Mouse (Mus musculus): Measurements from ENCODE around the gene Irf2bpl. TPM values are rescaled to one million over a fixed set of nuclear protein-coding genes. Genes with fewer than 3 reads are reported as not detected.

Gene Irf2bpl
- polyA plus RNA-seq, 1 experiment from 2014 or later, result 94.3 TPM

GRCm38 (mm10) chr12:86896441-86896890 lies 11.9 kb upstream of the Irf2bpl start:
- Histone ChIP-seq H3K4me3 (peak overlapping the region; percentile 10; the same call in 1 of the 2 replicates), H3K4me2 (peak overlapping the region; percentile 70), H3K9ac (peak overlapping the region; percentile 20), H3K27ac (peak overlapping the region; percentile 99), H3K36me3 (replicated peaks) (no peaks in the 10 kb centered on the region), H3K4me1 (peaks cover 81% of the 10 kb centered on the region), H3K9me3 (no peaks in the 10 kb centered on the region), H3K27me3 (replicated peaks) (no peaks in the 10 kb centered on the region)
- WGBS, result 8% methylated on average over 7 of the region's 7 CpGs
- ATAC-seq (replicated peaks), result no peak

GRCm38 (mm10) chr12:86895703-86896409 lies 11.3 kb upstream of the Irf2bpl start:
- no peaks in the 10 kb centered on the region for H3K36me3 ChIP-seq (replicated peaks)
- no peaks in the 10 kb centered on the region for H3K27me3 ChIP-seq (replicated peaks)
- no peaks in the 10 kb centered on the region for H3K9me3 ChIP-seq
- no peak for ATAC-seq (replicated peaks)
- H3K4me3 ChIP-seq, result peak overlapping the region; percentile 36; the same call in 1 of the 2 replicates
- 28% methylated on average over 4 of the region's 4 CpGs for WGBS
- peak overlapping the region; percentile 99 for H3K27ac ChIP-seq
- peak overlapping the region; percentile 70 for H3K4me2 ChIP-seq
- H3K9ac ChIP-seq, result peak overlapping the region; percentile 49
- peaks cover 87% of the 10 kb centered on the region for H3K4me1 ChIP-seq

- H3K9me3 ChIP-seq, result no peaks in the 10 kb centered on the region
- peaks cover 92% of the 10 kb centered on the region for H3K4me1 ChIP-seq
- H3K36me3 ChIP-seq (replicated peaks), result no peaks in the 10 kb centered on the region
- H3K9ac ChIP-seq, result peak overlapping the region; percentile 49
- H3K4me3 ChIP-seq, result peak overlapping the region; percentile 36
- peak overlapping the region; percentile 70 for H3K4me2 ChIP-seq
- ATAC-seq (replicated peaks), result peak; percentile 19
- peak overlapping the region; percentile 99 for H3K27ac ChIP-seq
- no peaks in the 10 kb centered on the region for H3K27me3 ChIP-seq (replicated peaks)
- WGBS, result under 1% methylated on average over 12 of the region's 12 CpGs
These were observed 10.3 kb upstream of the Irf2bpl start for GRCm38 (mm10) chr12:86894841-86895428.

GRCm38 (mm10) chr12:86894184-86894839 lies 9.7 kb upstream of the Irf2bpl start:
- no peaks in the 10 kb centered on the region for H3K27me3 ChIP-seq (replicated peaks)
- peak overlapping the region; percentile 51 for H3K9ac ChIP-seq
- H3K36me3 ChIP-seq (replicated peaks), result no peaks in the 10 kb centered on the region
- H3K4me3 ChIP-seq, result peak overlapping the region; percentile 36
- under 1% methylated on average over 22 of the region's 26 CpGs for WGBS
- H3K4me1 ChIP-seq, result peaks cover 92% of the 10 kb centered on the region
- peak overlapping the region; percentile 99 for H3K27ac ChIP-seq
- no peaks in the 10 kb centered on the region for H3K9me3 ChIP-seq
- peak overlapping the region; percentile 70 for H3K4me2 ChIP-seq
- peak; percentile 90 for ATAC-seq (replicated peaks)

- peak; percentile 19; the same call in 1 of the 2 replicates for ATAC-seq (replicated peaks)
- no peaks in the 10 kb centered on the region for H3K27me3 ChIP-seq (replicated peaks)
- peak overlapping the region; percentile 70 for H3K4me2 ChIP-seq
- peak overlapping the region; percentile 51 for H3K9ac ChIP-seq
- H3K27ac ChIP-seq, result peak overlapping the region; percentile 99
- no peaks in the 10 kb centered on the region for H3K9me3 ChIP-seq
- H3K36me3 ChIP-seq (replicated peaks), result no peaks in the 10 kb centered on the region
- peaks cover 95% of the 10 kb centered on the region for H3K4me1 ChIP-seq
- 1% methylated on average over 20 of the region's 20 CpGs for WGBS
- H3K4me3 ChIP-seq, result peak overlapping the region; percentile 26
These were observed 9.0 kb upstream of the Irf2bpl start for GRCm38 (mm10) chr12:86893326-86894183.

- no peaks in the 10 kb centered on the region for H3K27me3 ChIP-seq (replicated peaks)
- 0 out of 2 replicates have a peak overlapping the region, but pooled peaks have one; percentile 26 for H3K4me3 ChIP-seq
- peaks cover 95% of the 10 kb centered on the region for H3K4me1 ChIP-seq
- peak overlapping the region; percentile 70 for H3K4me2 ChIP-seq
- under 1% methylated on average over 17 of the region's 18 CpGs for WGBS
- H3K36me3 ChIP-seq (replicated peaks), result no peaks in the 10 kb centered on the region
- ATAC-seq (replicated peaks), result no peak
- no peaks in the 10 kb centered on the region for H3K9me3 ChIP-seq
- H3K9ac ChIP-seq, result peak overlapping the region; percentile 51
- peak overlapping the region; percentile 99 for H3K27ac ChIP-seq
These were observed 8.2 kb upstream of the Irf2bpl start for GRCm38 (mm10) chr12:86892711-86893311.

GRCm38 (mm10) chr12:86891786-86892702 lies 7.4 kb upstream of the Irf2bpl start:
- H3K9me3 ChIP-seq, result no peaks in the 10 kb centered on the region
- H3K4me3 ChIP-seq, result peak overlapping the region; percentile 26
- under 1% methylated on average over 34 of the region's 37 CpGs for WGBS
- no peaks in the 10 kb centered on the region for H3K36me3 ChIP-seq (replicated peaks)
- peak overlapping the region; percentile 70 for H3K4me2 ChIP-seq
- peaks cover 94% of the 10 kb centered on the region for H3K4me1 ChIP-seq
- peak overlapping the region; percentile 99 for H3K27ac ChIP-seq
- H3K27me3 ChIP-seq (replicated peaks), result no peaks in the 10 kb centered on the region
- H3K9ac ChIP-seq, result peak overlapping the region; percentile 43
- no peak for ATAC-seq (replicated peaks)

GRCm38 (mm10) chr12:86891454-86891785 lies 6.8 kb upstream of the Irf2bpl start:
- Histone ChIP-seq H3K27ac (peak overlapping the region; percentile 99), H3K9me3 (no peaks in the 10 kb centered on the region), H3K4me1 (peaks cover 94% of the 10 kb centered on the region), H3K36me3 (replicated peaks) (no peaks in the 10 kb centered on the region), H3K27me3 (replicated peaks) (no peaks in the 10 kb centered on the region), H3K4me3 (peak overlapping the region; percentile 26), H3K4me2 (peak overlapping the region; percentile 70), H3K9ac (peak overlapping the region; percentile 43; the same call in 1 of the 2 replicates)
- 3% methylated on average over 11 of the region's 11 CpGs for WGBS
- ATAC-seq (replicated peaks), result no peak

GRCm38 (mm10) chr12:86890796-86891301 lies 6.3 kb upstream of the Irf2bpl start:
- no peak for ATAC-seq (replicated peaks)
- Histone ChIP-seq H3K36me3 (replicated peaks) (no peaks in the 10 kb centered on the region), H3K9me3 (no peaks in the 10 kb centered on the region), H3K4me3 (0 out of 2 replicates have a peak overlapping the region, but pooled peaks have one; percentile 10), H3K4me1 (peaks cover 93% of the 10 kb centered on the region), H3K27ac (peak overlapping the region; percentile 99), H3K27me3 (replicated peaks) (no peaks in the 10 kb centered on the region), H3K4me2 (peak overlapping the region; percentile 70), H3K9ac (peak overlapping the region; percentile 34; the same call in 1 of the 2 replicates)
- WGBS, result 23% methylated on average over 8 of the region's 8 CpGs

- peak overlapping the region; percentile 6; the same call in 1 of the 2 replicates for H3K9ac ChIP-seq
- H3K4me1 ChIP-seq, result peaks cover 93% of the 10 kb centered on the region
These were observed 5.6 kb upstream of the Irf2bpl start for GRCm38 (mm10) chr12:86890091-86890720.

More at GRCm38 (mm10) chr12:86890091-86890720, 5.6 kb upstream of the Irf2bpl start:
- WGBS, result 42% methylated on average over 12 of the region's 12 CpGs
- Histone ChIP-seq H3K4me2 (peak overlapping the region; percentile 70), H3K4me3 (no peak overlapping the region), H3K27me3 (replicated peaks) (no peaks in the 10 kb centered on the region), H3K9me3 (no peaks in the 10 kb centered on the region), H3K27ac (peak overlapping the region; percentile 99), H3K36me3 (replicated peaks) (no peaks in the 10 kb centered on the region)
- ATAC-seq (replicated peaks), result no peak
